Mouse (Mus musculus) activated CD4-positive, CD25-positive, alpha-beta regulatory T cell, adult 4 months (primary cell): ENCODE data around the gene Dnajc28. TPM values are rescaled to one million over a fixed set of nuclear protein-coding genes. Genes with fewer than 3 reads are reported as not detected.

Experiments used
- ATAC-seq: one replicate; pipeline ENCODE4 v1.8.0; 2017
- polyA plus RNA-seq, 2 experiments: library from polyadenylated mRNA; unstranded; fragments of 100-300 nt; shearing (Covaris generic); gene quantifications; one replicate each; pipeline ENCODE4 v1.2.1; 2017

Gene Dnajc28
- polyA plus RNA-seq, 2 experiments from 2014 or later: 0.79 to 2.3 TPM

DNA sequence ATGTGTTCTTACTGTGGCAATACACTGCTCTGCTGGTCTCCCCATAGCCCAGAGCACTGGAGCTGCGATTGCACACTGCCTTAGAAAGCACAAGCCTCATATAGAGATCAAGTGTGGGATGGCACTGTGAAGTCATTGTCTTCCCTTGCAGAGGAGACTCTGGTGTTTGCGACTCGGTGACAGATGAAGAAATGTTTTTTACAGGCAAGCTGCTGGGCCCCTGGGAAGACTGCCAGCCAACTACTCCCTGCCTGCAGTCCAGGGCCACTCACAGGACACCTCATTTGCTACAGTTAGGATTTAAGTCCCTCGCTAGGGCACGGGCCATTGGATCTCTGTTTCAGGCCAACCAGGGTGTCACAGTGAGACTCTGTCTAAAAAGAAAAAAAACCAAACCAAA lies 13.6 kb upstream of the Dnajc28 start:
- ATAC-seq: no peak

DNA sequence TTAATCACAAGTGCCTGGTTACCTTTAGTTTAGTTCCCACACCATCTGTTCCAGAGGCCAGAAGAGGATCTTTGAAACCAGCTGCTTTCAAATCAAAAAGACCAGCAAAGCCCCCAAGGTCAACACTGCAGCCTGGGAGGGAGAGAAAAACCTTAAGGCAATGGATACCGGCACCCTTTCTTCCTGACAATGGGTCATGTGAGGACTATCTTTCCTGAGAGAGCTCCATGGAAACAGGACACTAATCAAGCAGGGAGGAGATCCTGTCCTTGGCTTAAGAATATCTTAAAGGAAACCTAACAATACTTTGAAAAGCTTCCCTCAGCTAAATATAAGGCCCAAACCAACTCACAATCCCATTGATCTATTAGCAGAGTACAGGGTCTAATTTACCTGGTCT lies 11.8 kb upstream of the Dnajc28 start:
- ATAC-seq: no peak

DNA sequence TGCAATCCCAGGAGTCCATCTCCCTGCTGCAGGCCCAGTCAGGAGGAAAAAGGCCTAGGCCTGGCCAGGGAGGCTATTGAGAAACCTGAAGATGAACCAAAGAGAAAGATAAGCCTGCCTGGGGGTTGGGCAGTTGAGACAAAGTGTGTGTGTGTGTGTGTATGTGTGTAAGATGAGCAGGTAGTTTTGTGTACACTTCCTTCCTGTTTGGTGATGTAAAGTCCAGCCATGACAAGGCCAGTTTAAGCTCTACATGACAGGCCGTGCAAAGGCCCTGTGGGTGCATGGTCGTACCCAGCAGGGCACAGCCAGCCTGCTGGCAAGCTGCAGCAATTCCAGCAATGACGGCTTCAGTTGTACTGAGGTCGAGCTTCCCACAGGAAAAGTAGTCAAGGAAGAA lies 10.9 kb upstream of the Dnajc28 start:
- ATAC-seq: no peak

DNA sequence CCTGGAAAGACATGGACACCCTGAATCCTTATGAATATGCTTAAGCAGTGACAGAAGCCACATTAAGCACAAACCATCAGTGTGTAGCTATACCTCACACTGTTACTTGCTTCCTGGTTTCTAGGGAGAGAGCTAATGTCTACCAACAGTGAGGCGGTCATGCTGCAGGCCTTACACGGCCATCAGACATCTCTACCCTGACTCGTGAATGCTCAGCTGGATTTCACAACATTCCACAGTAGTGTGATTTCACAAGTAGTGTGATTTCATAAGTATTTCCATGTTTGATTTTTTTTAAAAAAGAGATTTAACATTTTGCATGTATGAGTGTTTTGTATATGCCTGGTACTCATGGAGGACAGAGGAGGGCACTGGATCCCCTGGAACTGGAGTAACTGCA lies 9.8 kb upstream of the Dnajc28 start:
- ATAC-seq: no peak

DNA sequence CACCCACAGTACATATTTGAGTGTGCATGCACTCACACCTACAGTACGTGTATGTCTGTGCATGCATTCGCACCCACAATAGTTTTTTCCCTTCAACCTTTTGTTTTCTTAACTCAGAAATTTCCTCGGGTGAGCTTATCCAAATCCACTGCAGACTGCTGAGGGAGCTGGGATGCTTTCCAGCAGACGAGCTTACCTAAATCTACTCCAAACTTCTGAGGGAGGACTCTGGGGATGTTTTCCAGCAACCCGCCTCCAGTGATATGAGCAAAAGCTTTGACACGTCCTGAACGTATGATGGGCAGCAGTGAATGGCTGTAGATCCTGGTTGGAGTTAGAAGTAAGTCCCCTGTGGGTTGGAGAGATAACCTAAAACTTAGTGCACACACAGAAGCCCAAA lies 9.0 kb upstream of the Dnajc28 start:
- ATAC-seq: no peak

DNA sequence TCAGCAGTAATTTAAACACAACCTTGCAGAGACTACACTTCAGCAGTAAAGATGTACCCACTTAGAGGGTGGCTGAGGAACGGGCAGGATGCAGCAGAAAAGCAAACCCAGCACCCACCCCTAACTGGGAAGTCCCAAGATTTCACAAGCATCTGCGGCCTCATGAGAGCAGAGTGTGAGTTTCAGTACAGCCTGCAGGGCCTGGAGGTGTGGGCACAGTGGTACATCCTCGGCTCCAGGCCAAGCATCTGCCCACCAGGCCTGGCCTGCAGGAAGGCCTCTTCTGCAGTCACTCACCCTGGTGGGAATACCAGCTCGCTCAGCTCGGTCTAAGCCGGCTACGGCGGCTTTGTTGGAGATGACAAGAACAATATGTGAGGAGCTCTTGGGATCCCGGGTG lies 4.2 kb upstream of the Dnajc28 start:
- ATAC-seq: no peak

DNA sequence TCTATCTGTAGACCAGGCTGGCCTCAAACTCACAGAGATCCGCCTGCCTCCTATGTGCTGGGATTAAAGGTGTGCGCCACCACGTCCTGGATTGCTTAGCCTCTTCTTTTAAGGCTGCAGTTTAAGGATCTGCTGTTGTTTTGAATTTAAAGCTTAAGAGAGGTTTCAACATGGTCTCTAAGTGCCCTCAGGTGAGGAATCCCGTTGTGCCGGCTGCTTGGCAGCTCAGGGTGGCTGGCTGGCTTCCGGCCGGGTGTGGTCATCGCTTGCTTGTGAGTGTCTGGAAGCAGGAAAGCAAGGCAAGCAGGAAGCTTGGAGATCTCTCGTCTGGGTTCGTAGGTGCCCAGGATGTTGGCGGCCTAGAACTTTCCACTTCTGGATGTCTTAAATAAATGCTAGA lies 2.2 kb upstream of the Dnajc28 start:
- ATAC-seq: no peak

DNA sequence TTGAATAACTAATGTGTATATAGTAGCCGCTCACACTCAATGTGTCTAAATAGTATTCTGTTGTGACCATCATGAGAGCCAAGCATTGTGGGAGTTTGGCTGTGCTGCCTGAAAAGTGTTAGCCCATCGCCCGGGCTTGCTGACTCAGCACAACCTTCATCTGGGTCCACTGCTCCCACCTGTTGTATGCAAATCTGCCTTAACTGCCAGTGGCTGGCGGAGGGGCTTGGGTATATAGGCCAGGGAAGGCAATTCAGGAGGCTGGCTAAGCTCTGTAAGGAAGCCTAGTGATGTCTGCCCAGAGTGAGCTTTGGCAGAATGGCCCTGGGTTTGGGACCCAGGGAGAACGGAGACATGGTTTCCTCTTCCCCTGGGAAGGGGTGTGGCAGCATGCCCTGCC lies 1.4 kb upstream of the Dnajc28 start:
- no peak for ATAC-seq

DNA sequence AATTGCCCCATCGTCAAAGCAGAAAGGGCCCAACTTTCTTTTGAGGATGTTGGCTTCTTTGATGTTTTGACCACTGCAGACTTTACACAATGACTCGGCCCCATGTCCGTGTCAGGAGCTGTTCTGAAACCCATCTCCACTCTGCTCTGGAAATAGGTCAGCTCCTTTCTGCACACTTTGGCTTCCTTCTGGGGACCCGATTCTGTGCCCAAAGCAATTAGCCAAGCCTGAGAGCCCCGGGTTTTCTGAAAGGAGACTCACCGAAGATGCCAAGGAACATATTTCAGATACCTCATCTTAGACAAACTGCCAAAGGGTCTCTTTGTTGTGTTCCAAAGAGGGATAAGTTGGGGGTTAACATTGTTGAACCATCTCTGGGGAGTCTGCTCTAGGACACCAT lies 4.3 kb downstream of the Dnajc28 start:
- ATAC-seq: no peak

DNA sequence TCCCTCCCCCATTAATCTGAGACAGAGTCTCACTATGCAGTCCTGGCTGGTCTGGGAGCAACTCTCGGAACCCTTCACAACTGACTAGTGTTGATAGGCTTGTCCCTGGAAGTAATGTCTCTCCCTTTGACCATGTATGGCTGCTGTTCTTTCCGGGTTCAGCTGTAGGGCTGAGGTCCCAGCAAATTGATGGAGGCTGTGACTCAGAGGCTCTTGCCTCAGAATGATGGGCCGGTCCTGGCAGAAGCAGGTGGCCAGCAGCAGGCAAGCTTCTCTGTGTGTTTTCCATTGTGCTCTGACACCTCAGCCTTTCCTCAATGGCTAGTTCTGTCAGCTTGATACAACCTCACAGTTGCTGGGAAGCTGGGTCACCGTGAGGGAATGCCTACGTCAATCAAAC lies 6.3 kb downstream of the Dnajc28 start:
- no peak for ATAC-seq

DNA sequence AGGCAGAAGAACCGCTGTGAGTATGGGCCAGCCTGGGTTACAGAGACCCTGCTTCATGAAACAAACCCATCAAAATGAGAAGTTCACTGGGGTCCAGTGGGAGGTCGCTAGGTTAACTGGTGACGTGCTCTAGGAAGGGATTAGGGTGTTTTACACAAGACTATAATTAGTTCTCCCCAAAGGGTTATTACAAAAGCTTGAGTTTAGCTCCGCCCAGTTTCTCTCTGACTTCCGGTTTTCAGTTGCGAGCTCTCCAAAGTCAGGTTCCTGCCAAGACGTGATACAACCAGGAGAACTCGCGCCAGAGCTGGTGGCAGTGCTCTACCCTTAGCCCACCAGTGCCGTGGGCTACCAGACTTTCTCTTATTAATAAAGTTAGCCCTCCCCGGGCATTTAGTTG lies 7.6 kb downstream of the Dnajc28 start:
- ATAC-seq: no peak

DNA sequence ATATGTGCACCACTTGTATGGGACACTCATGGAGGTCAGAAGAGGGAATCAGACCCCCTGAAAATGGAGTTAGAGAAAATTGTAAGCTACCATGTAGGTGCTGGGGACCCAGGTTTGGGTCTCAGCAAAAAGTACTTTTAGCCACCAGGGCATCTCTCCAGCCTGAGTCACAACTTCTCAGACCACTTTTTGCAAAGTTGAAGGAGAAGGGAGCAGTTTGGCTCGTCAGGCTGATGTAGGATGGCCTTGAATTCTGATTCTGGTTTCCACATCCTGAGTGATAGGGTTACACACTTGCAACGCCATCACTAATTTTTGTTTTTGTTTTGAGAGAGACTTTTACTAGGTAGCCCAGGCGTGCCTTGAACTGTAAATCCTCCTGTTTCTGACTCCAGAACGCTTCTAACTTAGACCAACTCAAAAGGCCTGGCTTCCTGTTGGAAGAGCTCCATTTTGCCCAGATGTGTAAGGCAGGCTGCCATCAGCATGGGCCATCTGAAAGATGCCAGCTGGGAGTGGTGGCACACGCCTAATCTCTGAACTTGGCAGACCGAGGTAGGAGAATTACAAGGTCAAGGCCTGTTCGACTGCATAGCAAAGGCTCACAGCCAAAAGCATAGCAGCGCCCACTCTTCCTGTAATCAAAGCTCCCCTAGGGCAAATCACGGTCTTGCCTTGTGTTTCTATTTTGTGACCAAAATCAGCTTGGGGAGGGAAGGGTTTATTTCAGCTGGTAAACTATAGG lies 9.2 kb downstream of the Dnajc28 start:
- no peak for ATAC-seq

DNA sequence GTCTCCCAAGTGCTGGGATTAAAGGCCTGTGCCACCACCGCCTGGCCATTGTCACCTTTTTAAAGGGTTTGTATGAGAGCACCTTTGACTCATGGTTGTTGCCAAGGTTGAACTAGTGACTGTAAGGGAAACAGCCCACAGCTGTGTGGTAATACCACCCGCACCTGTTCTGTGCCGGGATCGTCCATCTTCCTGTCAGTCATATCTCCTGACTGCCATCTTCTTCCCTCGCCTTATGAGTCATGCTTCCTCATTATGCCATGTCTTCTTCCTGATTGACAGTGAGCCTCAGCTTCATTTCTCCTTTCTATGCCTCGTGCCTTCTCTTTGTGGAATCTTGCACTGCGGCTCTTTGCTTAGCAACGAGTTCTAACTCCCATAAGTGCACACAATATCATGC lies 11.9 kb downstream of the Dnajc28 start:
- ATAC-seq: no peak

DNA sequence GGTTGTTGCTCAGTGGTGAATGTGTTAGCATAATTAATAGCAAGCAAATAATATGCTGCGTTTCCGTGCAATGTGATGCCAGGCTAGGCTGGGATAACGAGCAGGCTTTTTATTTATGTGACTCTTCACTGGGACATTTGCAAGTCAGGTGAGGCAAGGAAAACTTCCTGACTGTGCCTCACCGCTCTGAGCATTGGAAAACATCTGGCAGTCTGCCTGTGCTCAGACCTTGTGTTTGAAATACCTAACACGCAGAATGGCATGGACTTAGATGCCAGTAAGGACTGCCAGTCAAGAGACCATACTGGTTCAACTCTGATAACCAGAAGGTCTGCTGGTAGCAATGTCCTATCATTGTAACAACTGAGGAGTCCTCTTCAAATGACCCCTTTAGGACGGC lies 13.7 kb downstream of the Dnajc28 start:
- no peak for ATAC-seq

DNA sequence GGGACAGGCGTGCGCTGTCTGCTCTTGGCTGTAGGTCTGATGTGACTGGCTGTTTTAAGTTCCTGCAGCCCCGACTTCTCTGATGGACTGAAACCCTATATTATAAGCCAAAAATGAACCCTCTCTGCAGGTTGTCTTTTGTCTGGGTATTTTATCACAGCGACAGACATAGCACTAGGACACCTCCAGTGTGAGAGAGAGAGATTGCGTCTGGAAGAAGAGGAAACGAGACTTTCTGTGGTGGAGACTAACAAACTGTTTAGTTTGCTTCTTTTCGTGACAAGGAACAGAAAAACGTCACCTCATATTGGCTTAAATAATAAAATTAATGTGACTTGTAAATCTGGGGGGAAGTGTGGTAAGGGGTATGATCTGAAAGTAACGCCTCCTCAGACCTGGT lies 17.1 kb downstream of the Dnajc28 start:
- ATAC-seq: no peak

DNA sequence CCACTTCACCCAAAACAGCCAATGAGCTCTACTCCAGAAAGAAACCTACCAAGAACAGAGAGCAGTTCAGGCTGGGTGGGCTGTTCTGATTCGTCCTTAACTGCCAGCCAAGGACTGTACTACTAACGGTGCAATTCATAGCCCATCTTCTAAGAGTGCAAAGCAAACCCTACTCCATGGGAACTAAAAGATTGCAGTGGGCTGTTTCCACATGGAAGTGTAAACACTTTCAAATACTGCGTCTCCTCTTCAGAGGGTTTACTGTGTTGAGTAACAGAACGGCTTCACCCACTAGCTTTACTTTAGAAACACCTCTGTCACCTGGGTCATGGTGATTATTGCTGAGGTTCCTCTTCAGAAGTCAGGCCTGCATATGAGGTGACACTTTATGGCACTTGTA lies 17.7 kb downstream of the Dnajc28 start:
- no peak for ATAC-seq

DNA sequence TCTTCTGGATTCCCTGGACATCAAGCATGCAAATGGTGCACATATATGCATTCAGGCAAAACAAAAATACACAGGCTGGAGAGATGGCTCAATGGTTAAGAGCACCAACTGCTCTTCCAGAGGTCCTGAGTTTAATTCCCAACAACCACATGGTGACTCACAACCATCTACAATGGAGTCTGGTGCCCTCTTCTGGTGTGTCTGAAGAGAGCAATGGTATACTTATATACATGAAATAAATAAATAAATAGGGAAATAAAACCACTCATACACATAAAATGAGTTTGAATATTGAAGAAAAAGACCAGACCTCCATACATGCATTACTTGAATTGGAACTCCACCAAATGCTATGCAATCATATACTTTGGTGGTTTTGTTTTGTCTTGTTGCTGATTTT lies 19.6 kb downstream of the Dnajc28 start:
- no peak for ATAC-seq

DNA sequence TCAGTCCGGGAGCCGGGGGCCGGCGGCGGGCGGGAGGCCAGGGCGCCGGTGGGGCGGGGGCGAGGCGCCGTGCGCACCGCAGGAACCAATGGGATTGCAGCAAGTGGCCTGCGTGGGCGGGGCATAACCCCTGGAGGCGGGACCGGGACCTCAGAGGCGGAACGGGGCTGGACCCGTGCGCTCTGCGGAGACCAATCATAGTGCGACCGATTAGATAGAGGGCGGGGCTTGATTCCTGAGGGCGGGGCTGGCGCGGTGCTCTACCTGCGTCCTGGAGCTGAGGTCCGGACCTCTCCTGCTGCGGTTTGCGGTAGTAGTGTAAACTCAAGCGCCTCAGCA lies 21.2 kb downstream of the Dnajc28 start, which contains the start of gene Tmem50b:
Gene Tmem50b, minus strand, starts transcription at position 129 of the 339 bp plus-strand sequence.
- peak; percentile 90 for ATAC-seq

DNA sequence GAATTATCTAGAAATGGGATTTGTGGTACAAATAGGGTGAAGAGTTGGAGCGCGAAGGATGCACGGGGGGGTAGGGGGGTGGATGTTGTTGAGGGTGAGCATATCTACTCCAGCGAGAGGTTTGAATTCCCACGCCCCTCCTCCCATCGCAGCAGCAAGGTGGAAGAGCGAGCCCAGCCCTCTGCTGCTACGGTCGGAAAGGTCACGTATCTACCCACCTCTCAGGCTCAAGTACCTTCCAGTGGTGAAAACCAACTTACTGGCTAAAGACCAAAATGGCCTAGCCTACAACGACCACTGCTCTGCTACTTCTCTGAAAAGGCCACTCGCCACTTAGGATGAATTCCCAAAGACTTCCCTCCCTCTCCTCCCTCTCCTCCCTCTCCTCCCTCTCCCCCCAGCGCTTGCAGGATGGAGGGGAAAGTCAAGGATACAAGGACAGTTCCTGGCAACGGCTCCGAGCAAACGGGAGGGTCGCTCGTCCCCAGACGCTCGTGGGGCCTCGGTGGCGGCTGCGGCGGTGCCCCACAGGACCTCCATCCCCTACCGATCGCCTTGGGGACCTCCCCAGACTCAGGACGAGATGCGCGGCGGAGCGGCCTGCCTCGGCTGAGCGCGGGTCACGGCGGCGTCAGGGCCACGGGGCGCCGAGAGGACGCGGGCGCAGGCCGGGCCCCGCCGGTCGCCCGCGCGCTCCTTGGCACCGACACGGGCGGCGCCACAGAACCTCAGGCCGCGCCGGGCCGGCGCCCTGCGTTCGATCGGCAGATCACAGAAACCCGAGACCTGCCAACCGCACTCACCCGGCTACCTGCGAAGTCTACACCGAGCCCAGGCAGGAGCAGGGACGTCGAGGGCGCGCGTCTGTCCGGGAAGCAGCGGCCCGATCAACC lies 21.8 kb downstream of the Dnajc28 start:
- ATAC-seq: peak; percentile 4

DNA sequence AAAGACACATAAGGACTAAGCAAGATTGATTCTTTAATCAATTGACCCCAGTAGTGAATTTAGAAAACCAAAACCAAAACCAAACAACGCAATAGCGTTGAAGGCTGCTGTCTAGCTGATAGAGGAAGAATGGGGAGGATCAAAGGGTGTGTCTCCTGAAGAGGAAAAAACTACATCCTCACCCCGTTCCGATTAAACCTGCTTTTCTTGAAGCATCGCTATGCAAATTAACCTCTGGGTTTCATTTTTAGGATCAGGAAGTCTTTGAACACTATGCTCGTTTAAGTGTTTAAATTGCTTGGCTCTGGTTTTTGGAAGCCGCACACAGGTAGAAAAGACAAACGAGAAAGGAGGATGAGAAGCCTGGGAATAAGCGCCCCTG lies 22.4 kb downstream of the Dnajc28 start:
- peak; percentile 61 for ATAC-seq

DNA sequence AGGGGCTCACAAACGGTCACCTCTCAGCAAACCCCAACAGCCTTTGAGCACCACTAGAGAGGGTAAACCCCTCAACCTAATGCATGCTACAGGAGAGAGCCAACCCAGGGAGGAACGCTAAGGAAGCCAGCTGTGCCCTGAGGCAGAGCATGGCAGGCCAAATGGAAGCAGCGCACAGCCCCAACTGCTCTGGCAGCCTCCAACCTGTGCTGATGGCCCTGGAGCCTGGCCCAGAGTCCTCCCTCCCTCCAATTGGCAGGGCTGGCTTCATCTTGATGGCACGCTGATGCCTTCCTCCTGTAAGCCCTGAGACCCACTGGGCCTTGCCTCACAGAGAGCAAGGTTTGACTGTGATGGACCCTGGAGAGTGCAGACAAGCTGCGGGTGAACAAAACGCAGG lies 23.8 kb downstream of the Dnajc28 start:
- no peak for ATAC-seq

DNA sequence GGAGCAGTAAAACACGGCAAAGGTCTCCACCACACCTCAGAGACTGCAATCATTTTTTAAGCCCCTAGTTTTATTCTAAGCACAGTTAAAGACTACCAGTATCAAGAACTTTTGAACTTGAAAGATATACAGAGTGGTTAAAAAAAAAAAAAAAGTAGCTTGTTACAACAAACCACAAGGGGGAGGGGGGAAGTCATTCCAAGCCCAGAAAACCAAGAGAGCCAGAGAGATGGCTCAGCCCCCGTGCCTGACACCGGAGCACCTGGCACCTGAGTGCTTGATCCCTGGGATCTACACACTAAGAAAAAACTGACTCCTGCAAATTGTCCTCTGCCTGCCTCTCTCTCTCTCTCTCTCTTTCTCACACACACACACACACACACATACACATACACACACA lies 25.6 kb downstream of the Dnajc28 start:
- ATAC-seq: no peak

DNA sequence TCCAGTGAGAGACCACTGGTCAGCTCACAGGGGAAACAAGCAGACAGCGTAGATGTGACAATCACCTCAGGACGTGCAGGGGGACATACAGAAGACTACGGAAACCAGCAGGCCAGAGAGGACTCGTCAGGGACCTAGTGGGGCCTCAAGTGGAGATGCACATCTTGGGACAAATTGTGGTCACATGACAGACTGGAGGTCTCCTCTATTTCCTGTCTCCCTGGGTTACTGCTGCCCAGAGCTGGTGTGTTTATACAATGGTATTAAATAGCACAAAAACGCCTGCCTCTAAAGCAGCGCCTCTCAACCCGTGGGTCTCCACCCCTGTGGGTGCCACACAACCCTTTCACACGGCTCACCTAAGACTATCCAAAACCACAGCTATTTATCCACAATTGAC lies 26.7 kb downstream of the Dnajc28 start:
- no peak for ATAC-seq

DNA sequence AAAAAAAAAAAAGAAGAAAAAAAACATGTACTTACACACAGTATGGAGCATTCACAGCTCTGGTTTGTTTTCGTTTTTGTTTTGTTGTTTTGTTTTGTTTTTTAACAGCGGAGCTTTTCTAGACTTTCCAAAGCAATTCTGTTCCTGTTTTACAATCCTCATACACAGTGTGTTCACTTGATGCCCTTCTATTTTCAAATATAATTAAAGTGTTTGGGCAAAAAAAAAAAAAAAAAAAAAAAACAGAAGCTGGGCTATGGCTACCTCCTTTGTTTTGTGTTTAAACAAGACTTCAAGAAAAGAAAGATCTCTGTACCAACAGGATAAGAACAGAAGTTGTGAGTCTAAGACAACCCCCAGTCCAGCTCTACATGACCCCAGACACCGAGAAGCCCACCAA lies 30.1 kb downstream of the Dnajc28 start:
- ATAC-seq: no peak
